Mouse (Mus musculus) E14TG2a.4 (cell line): ENCODE results near the gene Scrn3.

Source experiments
- CTCF ChIP-seq: conservative IDR thresholded peaks from 2 replicates; pipeline ENCODE4 v1.5.1; 2014; ENCODE audit warnings: low read length
- NANOG ChIP-seq: IDR thresholded peaks from 2 replicates; pipeline ENCODE4 v1.6.1; 2014; ENCODE audit warnings: borderline replicate concordance, low read length, mixed read lengths
- POU5F1 ChIP-seq: IDR thresholded peaks from 2 replicates; pipeline ENCODE4 v1.6.1; 2014; ENCODE audit warnings: low read length, borderline replicate concordance

DNA sequence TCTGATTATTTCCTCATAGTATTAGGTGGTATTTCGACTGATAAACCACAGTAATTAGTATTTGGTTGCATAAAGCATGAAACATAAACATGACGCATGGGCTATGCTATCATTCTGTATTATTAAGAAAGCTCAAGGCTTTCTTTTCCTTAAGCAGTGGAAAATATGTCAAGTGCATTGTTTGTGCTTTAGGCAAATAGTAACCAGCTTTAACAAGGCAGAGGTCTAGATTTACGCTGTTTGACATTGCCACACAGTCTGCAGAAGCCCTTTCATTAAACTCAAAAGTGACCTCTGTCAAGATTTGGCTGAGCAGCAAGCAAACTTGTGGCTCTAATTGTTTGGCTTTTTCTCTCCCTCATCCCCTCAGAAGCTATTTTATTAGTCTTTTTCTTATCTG is 23.5 kb downstream of the Scrn3 start:
- TF ChIP-seq CTCF (no peak), NANOG (no peak), POU5F1 (no peak)
